Mouse (Mus musculus) C2C12 (cell line): ENCODE results near the gene Tex35.

Experiments used
- CEBPB ChIP-seq: IDR thresholded peaks from one replicate; pipeline ENCODE4 v1.6.1; 2011; ENCODE audit warnings: low read depth, mild to moderate bottlenecking, control low read depth, moderate library complexity
- CTCF ChIP-seq: IDR thresholded peaks from one replicate; pipeline ENCODE4 v1.5.1; 2011; ENCODE audit not compliant: control insufficient read depth, insufficient read depth, insufficient read length
- MAX ChIP-seq: IDR thresholded peaks from one replicate; pipeline ENCODE4 v1.6.1; 2011; ENCODE audit warnings: mild to moderate bottlenecking, control low read depth
- USF1 ChIP-seq: IDR thresholded peaks from one replicate; pipeline ENCODE4 v1.6.1; 2011; ENCODE audit warnings: low read depth, mild to moderate bottlenecking, control low read depth, moderate library complexity

DNA sequence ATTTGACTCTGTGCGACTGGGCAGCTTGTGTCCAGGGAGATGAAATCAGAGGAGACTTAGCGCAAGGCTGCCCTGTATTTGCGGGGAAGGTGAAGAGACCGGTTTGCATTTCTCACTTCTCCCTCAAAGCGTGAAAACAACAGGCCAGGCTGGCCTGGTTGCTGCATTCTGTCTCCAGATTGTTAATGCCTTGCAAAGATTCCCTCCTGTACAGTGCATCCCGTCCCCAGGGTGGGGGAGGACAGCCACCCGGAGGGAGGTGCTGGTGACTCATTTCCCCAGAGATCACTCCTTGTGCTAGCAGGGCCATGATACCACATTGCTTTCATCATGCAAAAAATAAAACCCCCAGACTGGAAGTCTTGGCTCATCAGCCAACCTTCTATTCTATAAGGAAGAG lies 33.5 kb downstream of the Tex35 start:
- TF ChIP-seq CTCF, result no peak
- no peak for TF ChIP-seq USF1
- TF ChIP-seq MAX, result peak; percentile 86
- TF ChIP-seq CEBPB, result peak; percentile 56
